Mouse (Mus musculus) spleen, embryonic (tissue): ENCODE measurements around the gene March11.

Experiments used
- CTCF ChIA-PET: fragments of 350-600 bp; sonication (Branson Sonifier 250); formaldehyde crosslinking; loops from one replicate; lab custom pipeline; 2022; lab: Charles Lee

The March11 gene

DNA sequence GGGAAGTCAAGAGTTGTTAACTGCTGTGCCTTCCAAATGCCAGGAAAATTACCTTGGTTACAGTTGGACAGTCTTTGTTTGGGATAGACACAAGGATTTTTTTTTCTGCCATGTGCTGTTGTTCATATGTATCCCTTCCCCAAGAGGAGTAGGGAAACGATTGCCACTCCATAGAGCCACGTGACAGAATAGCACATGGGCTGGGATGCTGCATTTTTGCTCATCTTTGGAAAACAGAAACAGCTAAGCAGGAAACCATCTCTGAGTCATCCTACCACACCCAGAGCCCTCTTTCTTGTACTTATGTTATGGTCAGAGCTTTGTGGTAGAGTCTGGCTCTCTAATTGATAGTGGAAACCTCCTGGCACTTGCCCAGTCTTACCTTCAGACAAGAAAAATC, 65.4 kb downstream of the March11 start:
- CTCF ChIA-PET, result no interaction called here

DNA sequence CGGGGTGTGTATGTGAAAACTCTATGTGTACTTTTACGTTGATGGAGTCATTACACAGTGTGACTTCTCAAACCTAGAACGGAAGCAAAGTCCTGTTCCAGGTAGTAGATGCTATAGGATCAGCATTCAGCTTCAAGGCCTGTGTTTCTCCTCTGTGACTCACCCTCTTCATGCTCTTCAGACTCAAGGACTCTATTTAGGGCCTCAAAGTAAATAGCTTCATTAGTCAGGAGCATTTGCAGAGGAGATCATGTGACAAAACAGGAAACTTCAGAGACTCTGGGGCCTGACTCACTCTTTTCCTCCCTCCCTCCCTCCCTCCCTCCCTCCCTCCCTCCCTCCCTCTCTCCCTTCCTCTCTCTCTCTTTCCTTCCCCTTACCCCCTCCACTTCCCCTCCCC, 66.1 kb downstream of the March11 start:
- CTCF ChIA-PET, result no interaction called here

DNA sequence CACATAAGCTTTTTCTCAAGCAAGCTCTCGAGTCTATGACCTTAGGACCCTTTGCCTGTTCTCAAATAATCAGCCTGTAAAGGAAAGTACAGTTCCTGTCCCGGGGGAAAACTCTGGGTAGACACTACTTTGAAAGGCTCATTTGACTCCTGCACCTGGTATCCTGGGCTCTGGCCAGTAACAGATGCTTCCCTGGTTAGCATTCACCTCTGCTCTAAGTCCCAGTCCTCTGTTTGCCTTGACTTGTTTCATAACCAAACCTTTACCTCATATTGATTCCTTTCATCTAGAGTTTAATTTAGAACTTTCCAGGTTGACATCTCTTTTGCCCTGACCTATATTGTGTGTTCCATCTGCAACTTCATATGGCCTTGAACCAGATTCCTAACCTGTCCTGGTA, 68.5 kb downstream of the March11 start:
- CTCF ChIA-PET, result no interaction called here

GRCm38 (mm10) chr15:26378879-26379278, 70.0 kb downstream of the March11 start:
- CTCF ChIA-PET, result no interaction called here

DNA sequence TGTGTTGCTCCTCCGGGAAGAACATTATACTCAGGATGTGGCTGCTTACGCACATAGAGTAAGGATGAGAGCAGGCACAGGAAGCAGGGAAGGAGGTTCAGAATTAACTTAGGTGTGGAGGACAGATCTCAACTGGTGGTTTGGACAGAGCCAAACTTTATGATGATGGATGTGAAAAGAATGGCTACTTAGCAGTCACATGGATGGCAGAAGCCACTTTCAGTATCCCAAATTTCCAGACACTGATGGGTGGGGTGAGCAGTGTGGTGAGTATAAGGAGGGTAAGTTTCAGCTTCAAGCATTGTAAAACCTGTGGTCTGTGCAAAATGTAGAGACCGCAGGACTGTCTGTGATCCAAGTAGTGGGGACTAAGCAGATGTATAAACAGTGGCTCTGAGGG, 71.0 kb downstream of the March11 start:
- CTCF ChIA-PET, result no interaction called here

- CTCF ChIA-PET, result no interaction called here
Measured at GRCm38 (mm10) chr15:26380844-26381243, 72.0 kb downstream of the March11 start.

DNA sequence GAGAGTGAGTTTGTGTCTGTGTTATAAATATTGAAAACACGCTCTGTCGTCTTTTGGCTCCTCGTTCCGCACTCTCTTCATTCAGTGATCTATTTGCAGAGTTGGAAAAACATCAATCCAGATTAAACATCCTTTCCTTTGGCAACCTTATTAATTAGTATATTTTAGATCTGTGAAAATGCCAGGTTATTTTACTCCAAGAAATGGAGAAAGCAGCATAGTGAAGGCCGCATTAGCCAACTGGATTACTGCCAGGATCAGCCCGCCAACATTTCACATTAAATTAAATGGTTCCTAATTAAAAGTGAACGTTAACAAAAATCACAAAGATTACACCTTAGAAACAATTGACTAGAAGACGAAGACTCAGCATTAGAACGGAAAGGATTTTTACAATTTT, 81.2 kb downstream of the March11 start:
- CTCF ChIA-PET, result no interaction called here

DNA sequence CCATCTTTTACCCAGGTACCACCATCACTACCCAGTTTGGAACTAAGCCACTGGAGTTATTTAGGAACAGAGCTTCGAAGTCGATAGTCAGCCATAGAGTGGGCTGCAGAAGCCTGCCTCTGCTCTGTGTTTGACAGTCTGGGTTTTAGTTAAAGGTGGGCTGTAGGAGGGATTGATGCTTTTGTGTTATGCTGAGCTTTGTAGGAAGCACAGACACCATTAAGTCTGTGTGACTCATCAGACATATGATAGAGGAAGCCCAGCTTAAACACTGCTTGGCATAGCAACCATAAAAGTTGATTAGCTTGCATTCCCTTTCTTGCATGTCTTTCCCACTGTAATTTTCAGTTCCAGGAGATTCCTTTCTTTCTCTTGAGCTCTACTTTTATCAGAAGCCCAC, 87.7 kb downstream of the March11 start:
- CTCF ChIA-PET, result no interaction called here

- CTCF ChIA-PET, result no interaction called here
Measured at GRCm38 (mm10) chr15:26425284-26425683, 116.4 kb downstream of the March11 start.

GRCm38 (mm10) chr15:26426231-26426630, 117.4 kb downstream of the March11 start:
- CTCF ChIA-PET, result no interaction called here

- CTCF ChIA-PET, result no interaction called here
Measured at GRCm38 (mm10) chr15:26430565-26430964, 121.7 kb downstream of the March11 start.

DNA sequence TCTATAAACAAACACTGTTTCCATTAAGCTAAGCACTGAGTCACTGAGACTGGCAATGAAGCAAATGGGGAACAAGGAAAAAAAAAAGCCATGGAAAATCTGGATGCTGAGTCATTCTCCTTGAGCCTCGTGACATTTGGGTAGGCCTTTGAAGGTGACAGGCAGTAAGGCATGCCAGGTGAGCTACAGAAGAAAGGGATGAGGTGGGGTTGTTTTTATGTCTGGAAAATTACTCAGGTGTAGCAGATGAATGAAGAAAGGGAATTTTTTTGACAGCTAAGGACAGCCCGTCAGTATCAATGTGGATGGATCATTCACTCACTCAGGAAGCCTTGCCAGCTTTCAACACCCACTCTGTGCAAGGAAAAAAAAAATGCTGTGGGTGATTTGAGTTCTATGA, 123.8 kb downstream of the March11 start:
- CTCF ChIA-PET, result no interaction called here

GRCm38 (mm10) chr15:26435725-26436124, 126.9 kb downstream of the March11 start:
- CTCF ChIA-PET, result no interaction called here

GRCm38 (mm10) chr15:26437113-26437512, 128.3 kb downstream of the March11 start:
- CTCF ChIA-PET, result no interaction called here
